Mouse (Mus musculus): ENCODE data around the gene Eif4g3. TPM values are rescaled to one million over a fixed set of nuclear protein-coding genes. Genes with fewer than 3 reads are reported as not detected.

Eif4g3 gene
- polyA plus RNA-seq (2016; fragmentation: Nextera tagmentation; extraction: Ambion mirVana) = 34.1 and 36.3 TPM in 2 replicates

- no peak for DNase-seq (ENCODE audit: low spot score)
- Histone ChIP-seq H3K36me3 (peaks cover 30% of the 10 kb centered on the region), H3K27ac (replicated peaks) (peak within 1 kb of the TSS; percentile 99), H3K4me3 (peak within 1 kb of the TSS; percentile 100), H3K27me3 (ENCODE audit: low read depth, poor library complexity, severe bottlenecking) (peaks cover 26% of the 10 kb centered on the region), H3K4me1 (peaks cover 38% of the 10 kb centered on the region), H3K9me3 (replicated peaks) (no peaks in the 10 kb centered on the region)
- 1% methylated on average over 39 of the region's 39 CpGs for WGBS
Measured at GRCm38 (mm10) chr4:137992890-137993289, at the start of gene Eif4g3. Gene Eif4g3, plus strand, starts transcription at chr4:137993022.

GRCm38 (mm10) chr4:137943540-137943939 is 49.3 kb upstream of the Eif4g3 start:
- 94% methylated on average over 10 of the region's 10 CpGs for WGBS
- Histone ChIP-seq H3K4me1 (peaks cover 25% of the 10 kb centered on the region), H3K9me3 (replicated peaks) (no peaks in the 10 kb centered on the region), H3K27me3 (ENCODE audit: low read depth, poor library complexity, severe bottlenecking) (no peaks in the 10 kb centered on the region), H3K27ac (replicated peaks) (no peak overlapping the region), H3K4me3 (no peak overlapping the region), H3K36me3 (peaks cover 71% of the 10 kb centered on the region)
- DNase-seq (ENCODE audit: low spot score) = no peak

- WGBS = 73% methylated on average over 4 of the region's 4 CpGs
Measured at GRCm38 (mm10) chr4:137945376-137945775, 47.4 kb upstream of the Eif4g3 start.

GRCm38 (mm10) chr4:137946419-137946818 is 46.4 kb upstream of the Eif4g3 start:
- H3K9me3 ChIP-seq (replicated peaks) = no peaks in the 10 kb centered on the region
- H3K36me3 ChIP-seq = peaks cover 67% of the 10 kb centered on the region
- no peak overlapping the region for H3K27ac ChIP-seq (replicated peaks)
- peaks cover 17% of the 10 kb centered on the region for H3K4me1 ChIP-seq
- no peak overlapping the region for H3K4me3 ChIP-seq
- DNase-seq (ENCODE audit: low spot score) = no peak
- H3K27me3 ChIP-seq (ENCODE audit: low read depth, poor library complexity, severe bottlenecking) = no peaks in the 10 kb centered on the region
- WGBS = 90% methylated on average over 11 of the region's 11 CpGs

More at GRCm38 (mm10) chr4:137945376-137945775, 47.4 kb upstream of the Eif4g3 start:
- H3K36me3 ChIP-seq = peaks cover 70% of the 10 kb centered on the region
- H3K4me1 ChIP-seq = peaks cover 20% of the 10 kb centered on the region
- H3K27ac ChIP-seq (replicated peaks) = no peak overlapping the region
- H3K27me3 ChIP-seq (ENCODE audit: low read depth, poor library complexity, severe bottlenecking) = no peaks in the 10 kb centered on the region
- no peak for DNase-seq (ENCODE audit: low spot score)
- H3K4me3 ChIP-seq = no peak overlapping the region
- H3K9me3 ChIP-seq (replicated peaks) = no peaks in the 10 kb centered on the region

- peaks cover 69% of the 10 kb centered on the region for H3K36me3 ChIP-seq
- no peak overlapping the region for H3K27ac ChIP-seq (replicated peaks)
- peak; percentile 74 for DNase-seq (ENCODE audit: low spot score)
- H3K27me3 ChIP-seq (ENCODE audit: low read depth, poor library complexity, severe bottlenecking) = no peaks in the 10 kb centered on the region
- H3K9me3 ChIP-seq (replicated peaks) = no peaks in the 10 kb centered on the region
- no peaks in the 10 kb centered on the region for H3K4me1 ChIP-seq
- 34% methylated on average over 4 of the region's 4 CpGs for WGBS
- no peak overlapping the region for H3K4me3 ChIP-seq
Measured at GRCm38 (mm10) chr4:137952840-137953239, 40.0 kb upstream of the Eif4g3 start.

- Histone ChIP-seq H3K9me3 (replicated peaks) (peaks cover 3% of the 10 kb centered on the region; the same call in 1 of the 2 replicates), H3K27me3 (ENCODE audit: low read depth, poor library complexity, severe bottlenecking) (no peaks in the 10 kb centered on the region)
- whole genome bisulfite sequencing = 88% methylated on average over 2 of the region's 2 CpGs
Measured at GRCm38 (mm10) chr4:137954184-137954583, 38.6 kb upstream of the Eif4g3 start.

GRCm38 (mm10) chr4:137954926-137955396 is 37.9 kb upstream of the Eif4g3 start:
- Histone ChIP-seq H3K27me3 (ENCODE audit: low read depth, poor library complexity, severe bottlenecking) (no peaks in the 10 kb centered on the region), H3K27ac (replicated peaks) (no peak overlapping the region), H3K4me3 (no peak overlapping the region), H3K4me1 (no peaks in the 10 kb centered on the region), H3K9me3 (replicated peaks) (peaks cover 9% of the 10 kb centered on the region; the same call in 1 of the 2 replicates), H3K36me3 (peaks cover 69% of the 10 kb centered on the region)
- 91% methylated on average over 8 of the region's 8 CpGs for WGBS
- DNase-seq (ENCODE audit: low spot score) = no peak

More at GRCm38 (mm10) chr4:137954184-137954583, 38.6 kb upstream of the Eif4g3 start:
- no peaks in the 10 kb centered on the region for H3K4me1 ChIP-seq
- peaks cover 69% of the 10 kb centered on the region for H3K36me3 ChIP-seq
- H3K4me3 ChIP-seq = no peak overlapping the region
- DNase-seq (ENCODE audit: low spot score) = no peak
- no peak overlapping the region for H3K27ac ChIP-seq (replicated peaks)

GRCm38 (mm10) chr4:137956260-137956659 is 36.6 kb upstream of the Eif4g3 start:
- WGBS = 98% methylated on average over 15 of the region's 15 CpGs
- no peaks in the 10 kb centered on the region for H3K27me3 ChIP-seq (ENCODE audit: low read depth, poor library complexity, severe bottlenecking)
- H3K27ac ChIP-seq (replicated peaks) = no peak overlapping the region
- peaks cover 9% of the 10 kb centered on the region; the same call in 1 of the 2 replicates for H3K9me3 ChIP-seq (replicated peaks)
- no peak overlapping the region for H3K4me3 ChIP-seq
- no peak for DNase-seq (ENCODE audit: low spot score)
- no peaks in the 10 kb centered on the region for H3K4me1 ChIP-seq
- peaks cover 72% of the 10 kb centered on the region for H3K36me3 ChIP-seq

GRCm38 (mm10) chr4:137959889-137960665 is 32.7 kb upstream of the Eif4g3 start:
- no peak overlapping the region for H3K4me3 ChIP-seq
- H3K27ac ChIP-seq (replicated peaks) = no peak overlapping the region
- H3K9me3 ChIP-seq (replicated peaks) = peaks cover 9% of the 10 kb centered on the region; the same call in 1 of the 2 replicates
- peaks cover 89% of the 10 kb centered on the region for H3K36me3 ChIP-seq
- H3K27me3 ChIP-seq (ENCODE audit: low read depth, poor library complexity, severe bottlenecking) = no peaks in the 10 kb centered on the region
- 88% methylated on average over 13 of the region's 13 CpGs for WGBS
- no peaks in the 10 kb centered on the region for H3K4me1 ChIP-seq
- no peak for DNase-seq (ENCODE audit: low spot score)

GRCm38 (mm10) chr4:137960757-137961156 is 32.1 kb upstream of the Eif4g3 start:
- Histone ChIP-seq H3K36me3 (peaks cover 91% of the 10 kb centered on the region), H3K27me3 (ENCODE audit: low read depth, poor library complexity, severe bottlenecking) (no peaks in the 10 kb centered on the region)
- 90% methylated on average over 11 of the region's 11 CpGs for WGBS

GRCm38 (mm10) chr4:137962643-137963350 is 30.0 kb upstream of the Eif4g3 start:
- H3K36me3 ChIP-seq = peaks cover 74% of the 10 kb centered on the region
- no peak for DNase-seq (ENCODE audit: low spot score)

More at GRCm38 (mm10) chr4:137960757-137961156, 32.1 kb upstream of the Eif4g3 start:
- H3K4me3 ChIP-seq = no peak overlapping the region
- no peak overlapping the region for H3K27ac ChIP-seq (replicated peaks)
- DNase-seq (ENCODE audit: low spot score) = no peak
- peaks cover 9% of the 10 kb centered on the region; the same call in 1 of the 2 replicates for H3K9me3 ChIP-seq (replicated peaks)
- no peaks in the 10 kb centered on the region for H3K4me1 ChIP-seq

GRCm38 (mm10) chr4:137963431-137963830 is 29.4 kb upstream of the Eif4g3 start:
- 91% methylated on average over 6 of the region's 6 CpGs for WGBS
- H3K36me3 ChIP-seq = peaks cover 68% of the 10 kb centered on the region
- DNase-seq (ENCODE audit: low spot score) = no peak

More at GRCm38 (mm10) chr4:137962643-137963350, 30.0 kb upstream of the Eif4g3 start:
- Histone ChIP-seq H3K9me3 (replicated peaks) (peaks cover 9% of the 10 kb centered on the region; the same call in 1 of the 2 replicates), H3K4me3 (no peak overlapping the region), H3K27ac (replicated peaks) (no peak overlapping the region), H3K27me3 (ENCODE audit: low read depth, poor library complexity, severe bottlenecking) (no peaks in the 10 kb centered on the region), H3K4me1 (no peaks in the 10 kb centered on the region)
- 97% methylated on average over 20 of the region's 20 CpGs for WGBS

More at GRCm38 (mm10) chr4:137963431-137963830, 29.4 kb upstream of the Eif4g3 start:
- Histone ChIP-seq H3K9me3 (replicated peaks) (peaks cover 9% of the 10 kb centered on the region; the same call in 1 of the 2 replicates), H3K4me3 (no peak overlapping the region), H3K27me3 (ENCODE audit: low read depth, poor library complexity, severe bottlenecking) (no peaks in the 10 kb centered on the region), H3K27ac (replicated peaks) (no peak overlapping the region), H3K4me1 (no peaks in the 10 kb centered on the region)

Measured in midbrain, embryonic 10.5 days (tissue).